Mouse (Mus musculus) intestine, embryonic 15.5 days (tissue): ENCODE measurements around the gene Mrrf. TPM values are rescaled to one million over a fixed set of nuclear protein-coding genes. Genes with fewer than 3 reads are reported as not detected.

Experiments used
- ATAC-seq: fragments of 200-750 bp; cut with Nextera tagmentation; 2 replicates; pipeline ENCODE4 v1.8.0; 2017; ENCODE audit warnings: moderate TSS enrichment, moderate library complexity
- H3K27ac ChIP-seq: fragments of 300-500 bp; sonication (generic); 2 replicates; pipeline ENCODE4 v1.5.1; 2015; ENCODE audit warnings: mild to moderate bottlenecking, inconsistent platforms
- H3K27me3 ChIP-seq: fragments of 300-500 bp; sonication (generic); replicated peaks from 2 replicates; pipeline ENCODE4 v1.6.1; 2015; ENCODE audit warnings: inconsistent platforms
- H3K36me3 ChIP-seq: fragments of 300-500 bp; sonication (generic); 2 replicates; pipeline ENCODE4 v1.6.1; 2015; ENCODE audit warnings: inconsistent platforms
- H3K4me1 ChIP-seq: fragments of 300-500 bp; sonication (generic); replicated peaks from 2 replicates; pipeline ENCODE4 v1.6.1; 2015; ENCODE audit warnings: inconsistent platforms
- H3K4me2 ChIP-seq: fragments of 300-500 bp; sonication (generic); replicated peaks from 2 replicates; pipeline ENCODE4 v1.6.1; 2015; ENCODE audit warnings: mild to moderate bottlenecking, inconsistent platforms
- H3K4me3 ChIP-seq: fragments of 300-500 bp; sonication (generic); replicated peaks from 2 replicates; pipeline ENCODE4 v1.5.1; 2015; ENCODE audit warnings: inconsistent platforms
- H3K9ac ChIP-seq: fragments of 300-500 bp; sonication (generic); 2 replicates; pipeline ENCODE4 v1.6.1; 2015; ENCODE audit warnings: inconsistent platforms
- H3K9me3 ChIP-seq: fragments of 300-500 bp; sonication (generic); 2 replicates; pipeline ENCODE4 v1.6.1; 2016; ENCODE audit warnings: inconsistent platforms
- WGBS: fragments of 180-500 bp; shearing (Covaris S2); methylation state at CpG from one replicate; pipeline ENCODE4 v1.1.7; 2015; 5-methylcytosine and 5-hydroxymethylcytosine counted together
- polyA plus RNA-seq: library from polyadenylated mRNA; unstranded; fragments of >200 nt; fragmentation: Nextera tagmentation; extraction: Ambion mirVana; gene quantifications from 2 replicates; pipeline ENCODE4 v1.2.1, GENCODE M21; 2015

The Mrrf gene
- polyA plus RNA-seq, 1 experiment from 2014 or later: 35.9 TPM

DNA sequence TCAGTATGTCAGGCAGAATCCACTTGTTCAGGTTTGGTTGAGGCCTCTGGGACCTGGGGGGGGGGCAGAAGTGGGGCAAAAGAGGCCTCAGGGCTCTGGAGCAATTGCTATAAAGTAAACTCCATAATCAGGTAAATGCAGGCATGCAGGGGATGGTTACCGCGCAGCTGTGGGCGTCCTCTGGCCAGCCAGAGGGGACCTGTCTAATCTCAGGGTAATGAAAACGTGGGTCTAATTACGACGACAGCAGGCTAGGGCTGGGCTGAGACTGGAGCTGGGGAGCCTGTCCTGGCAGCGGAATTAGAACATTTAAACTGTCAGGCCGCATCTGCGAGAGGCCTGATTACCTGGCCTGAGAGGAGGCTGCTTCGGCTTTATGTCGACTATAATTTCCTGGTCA, 70.9 kb downstream of the Mrrf start:
- no peaks in the 10 kb centered on the region for H3K9me3 ChIP-seq
- peaks cover 17% of the 10 kb centered on the region for H3K4me1 ChIP-seq
- H3K9ac ChIP-seq: no peak overlapping the region
- 53% methylated on average over 11 of the region's 11 CpGs for WGBS
- H3K4me3 ChIP-seq: no peak overlapping the region
- H3K36me3 ChIP-seq: no peaks in the 10 kb centered on the region
- peaks cover 56% of the 10 kb centered on the region for H3K27me3 ChIP-seq
- no peak overlapping the region for H3K27ac ChIP-seq
- no peak for ATAC-seq
- no peak overlapping the region for H3K4me2 ChIP-seq

DNA sequence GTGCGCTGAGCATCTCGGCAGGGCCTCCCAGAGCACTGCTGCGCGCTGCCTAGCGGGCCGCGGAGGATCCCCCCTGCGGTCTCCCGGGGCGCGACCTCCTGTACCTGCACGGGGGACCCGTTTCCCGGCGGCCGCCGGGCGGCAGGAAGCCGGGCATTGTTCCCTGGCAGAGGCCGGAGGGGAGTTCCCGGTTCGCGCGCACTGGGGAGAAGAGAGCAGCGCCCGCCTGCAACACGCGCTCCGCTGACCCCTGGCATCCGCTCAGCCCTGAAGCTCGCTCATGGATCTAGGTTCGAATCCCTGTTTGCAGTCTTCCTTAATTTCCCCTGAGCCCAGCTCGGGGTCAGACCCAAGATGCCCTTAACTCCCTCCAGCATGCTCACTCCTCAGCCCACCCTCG, 74.6 kb downstream of the Mrrf start:
- ATAC-seq: no peak
- Histone ChIP-seq H3K27ac (no peak overlapping the region), H3K4me3 (peak overlapping the region; percentile 9; the same call in 1 of the 2 replicates), H3K4me2 (peak overlapping the region; percentile 36), H3K36me3 (no peaks in the 10 kb centered on the region), H3K27me3 (peaks cover 33% of the 10 kb centered on the region), H3K4me1 (0 out of 2 replicates have a peak, but pooled peaks cover 2% of the 10 kb centered on the region), H3K9ac (no peak overlapping the region), H3K9me3 (no peaks in the 10 kb centered on the region)
- WGBS: 13% methylated on average over 18 of the region's 34 CpGs

DNA sequence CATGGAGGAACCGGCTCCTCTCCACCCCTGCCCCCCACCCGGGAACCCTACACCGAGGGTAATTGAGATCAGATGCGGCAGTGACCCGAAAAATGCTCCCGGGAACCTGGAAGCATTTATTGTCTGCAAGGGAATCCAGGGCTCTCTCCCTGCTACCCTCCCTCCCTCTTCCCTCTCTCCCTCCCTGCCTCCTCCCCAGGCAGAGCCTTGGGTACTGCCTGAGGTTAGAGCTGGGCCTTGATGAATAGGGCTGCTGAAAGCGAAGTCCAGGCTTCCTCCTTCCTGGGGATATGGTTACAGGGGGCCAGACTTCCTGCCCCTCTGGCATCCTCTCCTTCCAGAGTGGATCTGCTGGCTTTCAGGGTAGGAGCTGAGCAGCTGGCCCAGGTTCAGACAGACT, 75.6 kb downstream of the Mrrf start:
- ATAC-seq: no peak
- WGBS: 39% methylated on average over 7 of the region's 7 CpGs
- Histone ChIP-seq H3K27ac (no peak overlapping the region), H3K9me3 (no peaks in the 10 kb centered on the region), H3K9ac (no peak overlapping the region), H3K4me1 (peaks cover 9% of the 10 kb centered on the region; the same call in 1 of the 2 replicates), H3K4me2 (no peak overlapping the region), H3K36me3 (no peaks in the 10 kb centered on the region), H3K4me3 (no peak overlapping the region), H3K27me3 (peaks cover 33% of the 10 kb centered on the region)

DNA sequence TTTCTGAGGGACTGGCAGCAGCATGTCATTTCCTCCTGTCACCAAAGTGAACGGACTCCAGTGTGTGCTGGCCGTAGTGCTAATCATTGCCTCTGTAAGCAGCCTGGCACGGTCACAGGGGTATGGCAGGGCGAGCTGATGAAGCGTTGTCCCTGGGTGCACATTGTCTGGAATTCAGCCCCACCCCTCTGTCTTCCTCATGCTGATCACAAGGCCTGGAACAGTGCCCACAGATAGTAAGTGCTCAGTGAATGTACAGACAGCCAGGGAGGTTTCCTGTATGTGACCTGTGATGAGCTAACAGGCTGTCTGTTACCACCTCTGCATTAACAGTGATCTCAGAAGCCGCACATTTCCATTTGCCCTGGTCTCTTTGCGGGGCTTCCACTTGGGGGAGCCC, 76.9 kb downstream of the Mrrf start:
- Histone ChIP-seq H3K9ac (no peak overlapping the region), H3K4me3 (no peak overlapping the region), H3K27me3 (peaks cover 33% of the 10 kb centered on the region), H3K4me1 (peaks cover 14% of the 10 kb centered on the region; the same call in 1 of the 2 replicates), H3K36me3 (no peaks in the 10 kb centered on the region), H3K27ac (no peak overlapping the region), H3K4me2 (no peak overlapping the region), H3K9me3 (no peaks in the 10 kb centered on the region)
- WGBS: 58% methylated on average over 7 of the region's 7 CpGs
- ATAC-seq: no peak

DNA sequence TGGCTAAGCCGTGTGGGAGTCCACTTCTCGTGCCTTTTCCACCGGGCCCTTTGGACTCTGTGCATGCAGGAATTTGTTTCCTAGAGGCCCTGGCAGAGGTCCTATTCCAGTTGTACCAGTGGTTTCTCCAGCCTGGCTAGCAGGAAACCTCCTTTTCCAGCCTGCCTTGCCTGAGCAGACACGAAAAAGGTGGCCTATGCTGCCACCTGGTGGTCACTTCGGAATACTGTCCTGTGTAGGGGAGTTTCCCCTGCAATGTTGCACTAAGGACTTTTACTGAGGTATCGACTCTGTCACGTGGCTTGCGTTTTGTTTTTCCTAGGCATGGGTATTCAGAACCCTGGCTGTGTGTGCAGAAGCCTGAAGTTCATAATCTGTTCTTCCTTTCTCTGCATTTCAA, 77.8 kb downstream of the Mrrf start:
- Histone ChIP-seq H3K9ac (no peak overlapping the region), H3K9me3 (no peaks in the 10 kb centered on the region), H3K27ac (no peak overlapping the region), H3K4me2 (no peak overlapping the region), H3K4me1 (peaks cover 14% of the 10 kb centered on the region; the same call in 1 of the 2 replicates), H3K4me3 (no peak overlapping the region), H3K36me3 (no peaks in the 10 kb centered on the region), H3K27me3 (peaks cover 29% of the 10 kb centered on the region)
- peak; percentile 83 for ATAC-seq
- 4% methylated on average over 8 of the region's 8 CpGs for WGBS

DNA sequence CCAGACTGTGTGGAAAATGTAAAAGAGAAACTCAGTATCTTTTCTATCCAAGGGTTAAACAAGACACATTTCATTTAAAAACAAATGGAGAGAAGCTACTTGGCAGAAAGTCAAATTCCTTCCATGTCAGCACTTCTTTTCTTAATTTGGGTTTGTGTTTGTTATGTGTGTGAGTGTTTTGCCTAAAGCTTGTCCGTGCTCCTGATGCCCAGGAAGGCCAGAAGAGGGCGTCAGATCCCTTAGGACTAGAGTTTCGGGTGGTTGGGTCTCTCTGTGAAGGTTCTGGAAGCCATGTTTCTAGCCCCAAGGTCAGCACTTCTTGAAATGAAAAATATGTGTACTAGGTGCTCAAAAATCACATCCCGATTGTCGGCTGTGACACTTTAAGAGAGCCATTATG, 78.2 kb downstream of the Mrrf start:
- no peak overlapping the region for H3K4me3 ChIP-seq
- H3K36me3 ChIP-seq: no peaks in the 10 kb centered on the region
- ATAC-seq: no peak
- WGBS: 62% methylated on average over 5 of the region's 5 CpGs
- peaks cover 25% of the 10 kb centered on the region for H3K27me3 ChIP-seq
- no peaks in the 10 kb centered on the region for H3K9me3 ChIP-seq
- no peak overlapping the region for H3K27ac ChIP-seq
- no peak overlapping the region for H3K4me2 ChIP-seq
- H3K4me1 ChIP-seq: peaks cover 14% of the 10 kb centered on the region; the same call in 1 of the 2 replicates
- H3K9ac ChIP-seq: no peak overlapping the region

DNA sequence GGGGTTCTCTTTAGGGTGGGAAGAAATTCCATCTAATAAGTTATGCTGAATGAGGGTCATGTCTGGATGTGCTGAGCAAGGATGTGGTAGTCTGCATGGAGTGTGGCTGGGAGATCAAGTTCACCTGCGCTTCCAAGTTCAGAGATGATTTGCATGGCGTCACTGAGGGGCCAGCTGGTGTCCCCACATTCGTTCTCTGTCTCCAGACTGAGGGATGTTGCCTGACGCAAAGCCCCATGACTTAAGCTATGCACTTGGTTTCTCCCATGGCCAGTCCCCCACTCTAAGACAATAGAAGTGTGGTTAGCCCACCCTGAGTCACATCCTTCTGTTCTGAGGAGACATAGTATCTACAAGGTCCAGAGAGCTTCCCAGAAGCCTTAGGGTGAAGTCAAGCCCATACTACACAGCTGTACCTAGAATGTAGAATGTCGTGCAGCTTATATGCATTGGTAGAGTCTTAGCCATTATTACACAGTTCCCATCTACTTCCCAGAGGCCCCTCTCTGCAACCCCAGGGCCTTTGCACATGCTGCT, 79.1 kb downstream of the Mrrf start:
- Histone ChIP-seq H3K4me2 (no peak overlapping the region), H3K9me3 (no peaks in the 10 kb centered on the region), H3K27ac (no peak overlapping the region), H3K4me1 (peaks cover 14% of the 10 kb centered on the region; the same call in 1 of the 2 replicates), H3K36me3 (no peaks in the 10 kb centered on the region), H3K4me3 (no peak overlapping the region), H3K27me3 (peaks cover 17% of the 10 kb centered on the region), H3K9ac (no peak overlapping the region)
- 87% methylated on average over 5 of the region's 5 CpGs for WGBS
- ATAC-seq: no peak

DNA sequence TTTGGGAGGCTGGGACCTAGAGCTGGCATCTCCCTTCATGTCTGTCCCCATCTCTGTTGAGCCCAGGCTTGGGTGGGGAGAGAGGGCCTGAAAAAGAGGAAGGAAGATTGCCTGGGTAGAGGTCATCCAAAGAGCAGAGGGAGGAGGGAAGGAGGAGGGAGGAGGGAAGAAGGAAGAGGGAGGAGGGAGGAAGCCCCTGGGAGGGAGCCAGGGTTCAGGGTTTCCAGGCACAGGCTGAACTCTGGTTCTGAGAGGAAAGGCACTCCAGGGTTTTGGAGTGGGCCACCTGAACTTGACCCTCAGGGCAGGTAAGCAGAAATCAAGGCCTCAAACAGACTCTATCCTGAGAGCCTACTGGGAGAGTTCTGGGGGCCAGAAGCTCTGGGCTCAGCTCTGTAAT, 80.4 kb downstream of the Mrrf start:
- no peak for ATAC-seq
- Histone ChIP-seq H3K4me1 (peaks cover 12% of the 10 kb centered on the region; the same call in 1 of the 2 replicates), H3K36me3 (no peaks in the 10 kb centered on the region), H3K27me3 (peaks cover 7% of the 10 kb centered on the region), H3K9ac (no peak overlapping the region), H3K27ac (no peak overlapping the region), H3K4me2 (no peak overlapping the region), H3K9me3 (no peaks in the 10 kb centered on the region), H3K4me3 (no peak overlapping the region)

DNA sequence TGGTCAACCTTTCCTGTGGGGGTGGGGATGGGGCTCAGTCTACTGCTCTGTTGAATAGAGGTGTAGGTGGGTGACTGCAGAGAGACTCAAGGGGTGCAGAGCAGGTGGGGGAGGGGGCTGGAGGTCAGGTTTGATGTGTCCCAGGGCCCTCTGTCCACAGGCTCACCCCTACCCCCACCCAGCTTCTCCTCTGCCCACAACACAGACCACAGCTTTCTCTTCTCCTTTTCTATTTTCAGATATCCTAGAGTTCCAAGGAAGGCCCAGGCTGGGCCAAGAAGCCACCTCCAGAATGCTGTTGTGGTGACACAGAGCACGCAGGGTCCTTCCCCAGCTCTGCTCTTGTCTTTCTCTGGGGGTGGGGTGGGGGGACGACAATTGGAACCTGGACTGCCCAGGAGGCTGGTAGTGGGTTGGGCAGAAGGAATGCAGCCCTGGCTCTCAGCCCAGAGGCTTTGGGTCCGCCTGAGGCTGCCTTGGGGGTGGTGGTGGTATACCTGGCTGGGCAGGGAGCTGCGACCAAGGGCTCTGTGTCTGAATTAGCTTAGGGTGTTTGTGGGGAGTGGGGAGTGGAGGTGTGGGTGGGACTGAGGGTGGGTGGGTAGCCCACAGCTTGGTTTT, 80.9 kb downstream of the Mrrf start:
- H3K4me2 ChIP-seq: no peak overlapping the region
- no peak overlapping the region for H3K4me3 ChIP-seq
- WGBS: 48% methylated on average over 4 of the region's 4 CpGs
- ATAC-seq: peak; percentile 16; the same call in 1 of the 2 replicates
- no peak overlapping the region for H3K9ac ChIP-seq
- H3K27me3 ChIP-seq: peaks cover 1% of the 10 kb centered on the region
- no peaks in the 10 kb centered on the region for H3K9me3 ChIP-seq
- no peaks in the 10 kb centered on the region for H3K36me3 ChIP-seq
- H3K27ac ChIP-seq: no peak overlapping the region
- peaks cover 12% of the 10 kb centered on the region; the same call in 1 of the 2 replicates for H3K4me1 ChIP-seq

DNA sequence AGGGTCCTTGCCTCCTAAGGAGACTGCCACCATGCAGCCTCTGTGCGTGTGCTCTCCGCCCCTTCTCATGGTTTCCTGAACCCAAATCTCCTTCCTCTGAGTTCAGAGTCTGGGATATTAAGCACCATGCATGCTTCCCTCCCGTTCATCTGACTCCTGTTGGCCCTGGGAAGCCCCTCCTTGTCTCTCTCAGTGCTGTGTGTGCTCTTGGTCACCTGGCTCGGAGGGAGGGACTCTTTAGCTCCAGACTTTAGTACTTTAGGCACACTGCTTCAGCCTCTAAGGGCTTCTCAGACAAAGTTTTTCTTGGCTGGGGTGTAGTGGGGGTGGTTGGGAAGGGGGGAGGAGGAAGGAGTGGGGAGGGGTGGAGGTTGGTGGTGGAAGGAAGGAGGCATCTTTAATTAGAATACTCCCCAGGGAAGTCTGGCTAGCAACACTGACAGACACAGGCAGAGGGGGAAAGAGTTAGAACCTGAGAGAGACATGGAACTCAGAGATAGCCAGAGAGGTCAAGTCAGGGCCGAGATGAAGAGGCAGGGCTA, 81.6 kb downstream of the Mrrf start:
- H3K27ac ChIP-seq: no peak overlapping the region
- peaks cover 12% of the 10 kb centered on the region; the same call in 1 of the 2 replicates for H3K4me1 ChIP-seq
- no peaks in the 10 kb centered on the region for H3K27me3 ChIP-seq
- 44% methylated on average over 5 of the region's 5 CpGs for WGBS
- H3K36me3 ChIP-seq: no peaks in the 10 kb centered on the region
- H3K4me2 ChIP-seq: no peak overlapping the region
- no peak for ATAC-seq
- H3K9me3 ChIP-seq: no peaks in the 10 kb centered on the region
- H3K4me3 ChIP-seq: no peak overlapping the region
- H3K9ac ChIP-seq: no peak overlapping the region

DNA sequence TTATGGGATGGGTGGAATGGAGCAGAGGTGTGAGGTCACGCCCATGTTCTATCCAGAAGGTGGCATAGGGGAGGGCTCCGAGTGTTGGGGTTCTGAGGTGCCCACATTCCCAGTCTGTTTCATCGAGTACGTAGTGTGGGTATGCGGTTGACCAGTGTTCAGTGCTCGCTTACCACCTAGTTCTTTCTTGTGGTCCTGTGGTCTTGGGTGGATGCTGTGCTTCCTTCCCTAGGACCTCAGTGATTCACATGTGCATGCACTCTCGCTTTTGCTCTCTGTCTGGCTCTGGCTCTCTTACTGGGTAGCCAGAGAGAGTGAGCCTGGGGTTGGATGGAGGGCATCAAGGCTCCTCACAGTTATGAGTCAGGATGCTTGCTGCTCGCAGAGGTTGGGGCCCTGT, 83.9 kb downstream of the Mrrf start:
- H3K27me3 ChIP-seq: no peaks in the 10 kb centered on the region
- no peak for ATAC-seq
- no peaks in the 10 kb centered on the region for H3K36me3 ChIP-seq
- no peak overlapping the region for H3K4me3 ChIP-seq
- peaks cover 12% of the 10 kb centered on the region; the same call in 1 of the 2 replicates for H3K4me1 ChIP-seq
- 81% methylated on average over 8 of the region's 8 CpGs for WGBS
- H3K9me3 ChIP-seq: no peaks in the 10 kb centered on the region
- H3K27ac ChIP-seq: no peak overlapping the region
- H3K9ac ChIP-seq: no peak overlapping the region
- H3K4me2 ChIP-seq: no peak overlapping the region

DNA sequence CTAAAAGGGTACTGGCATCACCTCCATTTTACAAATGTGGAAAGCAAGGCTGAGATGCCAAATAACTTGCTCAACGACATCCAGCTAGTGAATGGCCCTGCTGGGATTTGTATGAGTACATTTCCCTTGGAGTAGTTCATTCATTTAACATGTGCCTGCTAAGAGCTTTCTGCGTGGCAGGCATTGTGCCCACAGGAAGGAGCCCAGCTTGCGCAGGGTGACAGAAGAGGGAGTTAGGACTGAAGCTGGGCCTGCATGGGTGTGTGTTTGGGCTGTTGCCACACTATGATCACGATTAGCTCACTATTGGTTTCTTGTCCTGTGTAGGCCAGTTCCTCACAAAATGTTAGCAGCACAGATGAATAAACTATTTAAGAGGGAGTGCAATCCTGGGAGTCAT, 84.7 kb downstream of the Mrrf start:
- H3K4me2 ChIP-seq: no peak overlapping the region
- WGBS: 80% methylated on average over 4 of the region's 4 CpGs
- peaks cover 12% of the 10 kb centered on the region; the same call in 1 of the 2 replicates for H3K4me1 ChIP-seq
- no peaks in the 10 kb centered on the region for H3K9me3 ChIP-seq
- ATAC-seq: no peak
- H3K4me3 ChIP-seq: no peak overlapping the region
- no peaks in the 10 kb centered on the region for H3K27me3 ChIP-seq
- H3K9ac ChIP-seq: no peak overlapping the region
- no peak overlapping the region for H3K27ac ChIP-seq
- H3K36me3 ChIP-seq: no peaks in the 10 kb centered on the region
